Mouse (Mus musculus): ENCODE data around the gene Gan. TPM values are rescaled to one million over a fixed set of nuclear protein-coding genes. Genes with fewer than 3 reads are reported as not detected.

The Gan gene
- total and polyA plus RNA-seq, 3 experiments: 5.6 to 8.7 TPM; not detected in 1

GRCm38 (mm10) chr8:117198141-117198935, 40.4 kb downstream of the Gan start:
- H3K27ac ChIP-seq (ENCODE audit: control insufficient read depth, low read depth, low read length): peak overlapping the region; percentile 93
- peaks cover 34 to 52% of the 10 kb centered on the region in 2 experiments for H3K4me1 ChIP-seq (ENCODE audit: control insufficient read depth in 1 of 2, insufficient read depth in 2 of 2, low read length in 2 of 2)
- peaks cover 0 to 39% of the 10 kb centered on the region in 2 experiments; a peak in 3 of 4 replicates for H3K36me3 ChIP-seq (ENCODE audit: control insufficient read depth in 1 of 2, insufficient read depth in 2 of 2, low read length in 2 of 2)
- DNase-seq (ENCODE audit: low read depth, low spot score): peak; percentile 97
- peak overlapping the region; percentile 6 to 9; a peak in 3 of 4 replicates for H3K4me3 ChIP-seq (ENCODE audit: control insufficient read depth in 1 of 2, insufficient read depth in 1 of 2, low read depth in 2 of 2, low read length in 2 of 2)
- no peaks in the 10 kb centered on the region for H3K79me2 ChIP-seq (ENCODE audit: control insufficient read depth, insufficient read depth, low read length, poor library complexity)
- no peaks in the 10 kb centered on the region for H3K27me3 ChIP-seq (ENCODE audit: control insufficient read depth in 1 of 2, insufficient read depth in 2 of 2, low read length in 2 of 2)
- H3K9me3 ChIP-seq (replicated peaks; ENCODE audit: insufficient read depth, low read length): no peaks in the 10 kb centered on the region
- peak overlapping the region; percentile 37 for H3K9ac ChIP-seq (ENCODE audit: control insufficient read depth, low read depth, low read length, poor library complexity, severe bottlenecking)
- TF ChIP-seq ZC3H11A (IDR thresholded peaks at IDR 0.05; ENCODE audit: low read depth, low read length) (peak; percentile 69), ZNF384 (IDR thresholded peaks at IDR 0.05; ENCODE audit: low read depth, low read length) (peak; percentile 48; the same call in 1 of the 2 replicates), ETS1 (IDR thresholded peaks at IDR 0.05; ENCODE audit: low read depth, low read length) (peak; percentile 96), NRF1 (IDR thresholded peaks at IDR 0.05; ENCODE audit: insufficient read depth, low read depth, low read length, poor library complexity, severe bottlenecking) (no peak), KAT2A (conservative IDR thresholded peaks at IDR 0.05; ENCODE audit: low read depth, low read length) (peak; percentile 21; the same call in 1 of the 2 replicates), GABPA (IDR thresholded peaks at IDR 0.05; ENCODE audit: low read depth, low read length) (no peak), MAFK (IDR thresholded peaks at IDR 0.05; ENCODE audit: borderline replicate concordance, low read depth, low read length) (peak; percentile 46; the same call in 1 of the 2 replicates), CTCF (IDR thresholded peaks at IDR 0.05 in 2 of 3, conservative IDR thresholded peaks at IDR 0.05 in 1 of 3; ENCODE audit: control insufficient read depth in 1 of 3, insufficient read depth in 1 of 3, low read depth in 2 of 3, low read length in 3 of 3, poor library complexity in 1 of 3, severe bottlenecking in 1 of 3) (peak; percentile 56 to 86 (median 74)), RCOR1 (IDR thresholded peaks at IDR 0.05; ENCODE audit: low read depth, low read length) (peak; percentile 70; the same call in 1 of the 2 replicates), MXI1 (IDR thresholded peaks at IDR 0.05; ENCODE audit: low read depth, low read length) (peak; percentile 99), POLR2A (IDR thresholded peaks at IDR 0.05; ENCODE audit: control insufficient read depth in 1 of 2, insufficient read depth in 1 of 2, low read depth in 1 of 2, low read length in 2 of 2, poor library complexity in 1 of 2) (peak in 1 of 2 experiments; percentile 39; a peak in 2 of 4 replicates), UBTF (IDR thresholded peaks at IDR 0.05; ENCODE audit: borderline replicate concordance, insufficient read depth, low read depth, low read length) (no peak), ZMIZ1 (IDR thresholded peaks at IDR 0.05; ENCODE audit: low read depth, low read length) (no peak), TBP (IDR thresholded peaks at IDR 0.05; ENCODE audit: low read depth, low read length) (peak; percentile 57; the same call in 1 of the 2 replicates), MEF2A (IDR thresholded peaks at IDR 0.05; ENCODE audit: extremely low read depth, insufficient replicate concordance, low read depth, low read length, poor library complexity, severe bottlenecking) (no peak), HCFC1 (IDR thresholded peaks at IDR 0.05; ENCODE audit: low read depth, low read length) (peak; percentile 49; the same call in 1 of the 2 replicates), SMC3 (IDR thresholded peaks at IDR 0.05; ENCODE audit: low read depth, low read length) (peak; percentile 62), EP300 (IDR thresholded peaks at IDR 0.05; ENCODE audit: low read depth in 1 of 2, low read length in 2 of 2) (peak; percentile 94 to 95), MYB (IDR thresholded peaks at IDR 0.05; ENCODE audit: low read depth, low read length) (peak; percentile 70; the same call in 1 of the 2 replicates), JUND (IDR thresholded peaks at IDR 0.05; ENCODE audit: low read depth, low read length) (0 out of 2 replicates have a peak, but pooled peaks have one; percentile 33), SIN3A (IDR thresholded peaks at IDR 0.05; ENCODE audit: low read length) (peak; percentile 97), MYC (IDR thresholded peaks at IDR 0.05; ENCODE audit: low read depth, low read length) (peak; percentile 75), NELFE (IDR thresholded peaks at IDR 0.05; ENCODE audit: low read depth, low read length) (no peak), BHLHE40 (IDR thresholded peaks at IDR 0.05; ENCODE audit: borderline replicate concordance, low read depth, low read length) (peak; percentile 88), E2F4 (IDR thresholded peaks at IDR 0.05; ENCODE audit: borderline replicate concordance, low read depth, low read length) (no peak), TAL1 (IDR thresholded peaks at IDR 0.05; ENCODE audit: low read length) (peak; percentile 100), USF1 (IDR thresholded peaks at IDR 0.05; ENCODE audit: low read depth, low read length) (peak; percentile 92), ELF1 (IDR thresholded peaks at IDR 0.05; ENCODE audit: low read depth, low read length) (no peak), POLR2AphosphoS5 (IDR thresholded peaks at IDR 0.05; ENCODE audit: borderline replicate concordance, low read depth, low read length) (no peak), USF2 (IDR thresholded peaks at IDR 0.05; ENCODE audit: borderline replicate concordance in 1 of 2, insufficient read depth in 1 of 2, low read depth in 1 of 2, low read length in 2 of 2) (peak; percentile 18 to 55; a peak in 3 of 4 replicates), RAD21 (IDR thresholded peaks at IDR 0.05; ENCODE audit: low read depth, low read length) (peak; percentile 85), TCF12 (IDR thresholded peaks at IDR 0.05; ENCODE audit: low read depth, low read length) (peak; percentile 99), GATA1 (IDR thresholded peaks at IDR 0.05; ENCODE audit: low read depth, low read length) (peak; percentile 96), MAX (IDR thresholded peaks at IDR 0.05; ENCODE audit: low read length) (peak; percentile 97)

Measured in MEL (cell line).